Mouse (Mus musculus) kidney, adult 2 months (tissue): ENCODE data around the gene Gramd2. TPM values are rescaled to one million over a fixed set of nuclear protein-coding genes. Genes with fewer than 3 reads are reported as not detected.
A peak's percentile ranks its signal among the peaks of the same experiment; 100 is the strongest.

Experiments used
- DNase-seq: peaks from one replicate; pipeline ENCODE4 v3.0.0; 2021
- H3K27ac ChIP-seq: fragments of 200-500 bp; 2 replicates; pipeline ENCODE4 v1.5.1; 2012; ENCODE audit warnings: low read depth, low read length, control low read depth, inconsistent platforms; ENCODE audit not compliant: insufficient read depth
- H3K27me3 ChIP-seq: fragments of 200-500 bp; replicated peaks from 2 replicates; pipeline ENCODE4 v1.6.1; 2012; ENCODE audit warnings: mild to moderate bottlenecking, moderate library complexity, low read length, inconsistent platforms; ENCODE audit not compliant: control insufficient read depth, insufficient read depth
- H3K36me3 ChIP-seq: fragments of 200-500 bp; 2 replicates; pipeline ENCODE4 v1.6.1; 2012; ENCODE audit warnings: mild to moderate bottlenecking, moderate library complexity, low read length, inconsistent platforms; ENCODE audit not compliant: control insufficient read depth, insufficient read depth
- H3K4me1 ChIP-seq: fragments of 200-500 bp; 2 replicates; pipeline ENCODE4 v1.6.1; 2011; ENCODE audit warnings: low read length; ENCODE audit not compliant: control insufficient read depth, insufficient read depth
- H3K4me3 ChIP-seq: fragments of 200-500 bp; 2 replicates; pipeline ENCODE4 v1.5.1; 2011; ENCODE audit warnings: mild to moderate bottlenecking, low read depth, low read length, control low read depth; ENCODE audit not compliant: insufficient read depth
- CTCF ChIP-seq: fragments of 200-500 bp; conservative IDR thresholded peaks from 2 replicates; pipeline ENCODE4 v1.5.1; 2011; ENCODE audit warnings: low read depth, mild to moderate bottlenecking, control low read depth, low read length, moderate library complexity, mixed read lengths; ENCODE audit not compliant: insufficient read depth, insufficient read length
- POLR2A ChIP-seq: fragments of 200-500 bp; IDR thresholded peaks from one replicate; pipeline ENCODE4 v1.6.1; 2011; ENCODE audit warnings: low read depth, low read length, control low read depth
- WGBS: fragments of 180-500 bp; shearing (Covaris S2); methylation state at CpG from one replicate; pipeline ENCODE4 v1.1.7; 2018; 5-methylcytosine and 5-hydroxymethylcytosine counted together
- polyA plus RNA-seq: library from polyadenylated mRNA; depleted of rRNA; stranded (reverse); fragments of >200 nt; gene quantifications from 2 replicates; pipeline ENCODE4 v1.2.3, GENCODE M21; 2012

Gramd2 gene
- polyA plus RNA-seq, 1 experiment: 0.31 TPM

- Histone ChIP-seq H3K4me1 (peaks cover 5% of the 10 kb centered on the region; the same call in 1 of the 2 replicates), H3K4me3 (no peak overlapping the region), H3K27me3 (no peaks in the 10 kb centered on the region), H3K36me3 (peaks cover 1% of the 10 kb centered on the region; the same call in 1 of the 2 replicates), H3K27ac (peak overlapping the region; percentile 55; the same call in 1 of the 2 replicates)
- DNase-seq: peak; percentile 69
- no peak for TF ChIP-seq CTCF
- TF ChIP-seq POLR2A: no peak
- 31% methylated on average over 2 of the region's 2 CpGs for WGBS
These were observed 60.6 kb downstream of the Gramd2 start for GRCm38 (mm10) chr9:59740593-59740992.

DNA sequence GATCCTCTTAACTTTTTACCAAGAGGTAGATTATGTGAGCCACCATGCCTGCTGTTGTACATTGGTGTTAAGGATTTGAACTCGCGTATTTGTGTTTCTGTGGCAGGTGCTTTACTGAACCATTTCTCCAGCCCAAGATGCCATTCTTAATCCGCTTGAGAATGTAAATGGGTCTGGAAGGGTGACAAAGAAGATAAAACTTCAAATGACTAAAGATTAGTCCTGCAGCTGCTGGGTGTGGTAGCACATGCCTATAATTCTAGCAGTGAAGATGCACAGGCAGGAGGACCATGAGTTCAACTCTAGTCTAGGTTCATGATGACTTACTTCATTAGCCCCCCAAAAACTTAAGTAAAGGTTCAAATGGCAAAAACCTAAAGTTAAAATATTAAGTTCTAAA is 64.0 kb downstream of the Gramd2 start:
- TF ChIP-seq POLR2A: no peak
- no peak for TF ChIP-seq CTCF
- 94% methylated on average over 3 of the region's 3 CpGs for WGBS
- Histone ChIP-seq H3K4me3 (no peak overlapping the region), H3K4me1 (peaks cover 5% of the 10 kb centered on the region; the same call in 1 of the 2 replicates), H3K27ac (no peak overlapping the region), H3K36me3 (no peaks in the 10 kb centered on the region), H3K27me3 (no peaks in the 10 kb centered on the region)
- DNase-seq: no peak

- Histone ChIP-seq H3K4me1 (peaks cover 5% of the 10 kb centered on the region), H3K27ac (no peak overlapping the region), H3K27me3 (no peaks in the 10 kb centered on the region), H3K36me3 (no peaks in the 10 kb centered on the region), H3K4me3 (no peak overlapping the region)
- DNase-seq: no peak
- TF ChIP-seq CTCF: no peak
- no peak for TF ChIP-seq POLR2A
- 61% methylated on average over 2 of the region's 2 CpGs for WGBS
These were observed 68.4 kb downstream of the Gramd2 start for GRCm38 (mm10) chr9:59748387-59748786.

DNA sequence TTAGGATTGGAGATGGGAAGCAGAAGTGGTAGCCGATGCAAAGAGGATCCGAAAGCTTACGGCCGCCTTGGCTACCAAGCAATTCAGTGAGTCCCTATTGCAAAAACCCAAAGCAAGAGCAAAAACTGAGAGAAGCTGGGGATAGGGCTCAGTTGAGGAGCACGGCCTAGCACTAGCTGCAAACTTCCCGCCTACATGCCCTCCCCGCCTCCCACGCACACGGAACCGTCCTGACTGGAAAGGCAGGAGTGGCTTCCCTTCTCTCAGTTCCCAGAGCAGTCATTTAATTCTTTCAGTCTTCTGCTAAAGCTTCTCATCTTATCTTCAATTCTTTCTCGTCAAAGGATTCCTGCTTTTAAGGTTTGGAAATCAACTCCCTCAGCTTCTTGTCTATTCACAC is 69.0 kb downstream of the Gramd2 start:
- peak; percentile 30 for DNase-seq
- no peaks in the 10 kb centered on the region for H3K36me3 ChIP-seq
- TF ChIP-seq CTCF: no peak
- no peak overlapping the region for H3K27ac ChIP-seq
- 57% methylated on average over 11 of the region's 11 CpGs for WGBS
- no peak overlapping the region for H3K4me3 ChIP-seq
- no peaks in the 10 kb centered on the region for H3K27me3 ChIP-seq
- H3K4me1 ChIP-seq: peaks cover 5% of the 10 kb centered on the region

DNA sequence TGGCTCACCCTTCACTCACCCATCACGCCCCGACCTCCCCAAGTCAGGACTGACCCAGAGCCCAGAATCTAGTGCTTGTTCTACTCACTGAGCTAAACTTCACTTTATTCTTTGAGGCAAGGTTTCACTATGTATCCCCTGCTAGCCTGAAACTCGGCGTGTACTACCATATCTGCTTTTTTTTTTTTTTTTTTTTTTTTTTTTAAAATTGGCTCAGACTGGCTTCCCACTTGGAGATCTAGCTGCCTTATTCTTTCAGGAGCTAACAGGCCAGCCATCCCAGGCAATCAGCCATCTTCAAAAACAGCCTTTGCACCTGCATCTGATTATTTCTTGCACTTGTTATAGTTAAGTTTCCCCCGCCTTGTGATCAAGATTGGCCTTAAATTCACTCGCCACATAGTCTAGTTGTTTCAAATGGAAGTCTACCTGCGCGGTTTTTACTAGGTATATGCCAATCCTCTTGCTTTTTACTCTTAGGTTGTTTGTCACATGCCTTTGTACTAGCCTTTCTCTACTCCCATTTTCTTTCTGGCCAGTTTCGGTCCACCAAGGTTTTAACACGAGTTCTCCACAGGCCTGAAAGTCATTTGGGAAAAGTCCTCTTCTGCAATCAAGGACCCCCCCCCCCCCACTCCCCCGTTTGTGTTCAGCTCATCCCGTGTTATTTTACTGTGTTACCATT is 69.8 kb downstream of the Gramd2 start:
- no peaks in the 10 kb centered on the region for H3K36me3 ChIP-seq
- no peak overlapping the region for H3K4me3 ChIP-seq
- H3K27me3 ChIP-seq: no peaks in the 10 kb centered on the region
- peaks cover 5% of the 10 kb centered on the region for H3K4me1 ChIP-seq
- H3K27ac ChIP-seq: no peak overlapping the region
- WGBS: 20% methylated on average over 12 of the region's 12 CpGs
- TF ChIP-seq CTCF: no peak
- no peak for TF ChIP-seq POLR2A
- DNase-seq: no peak

- Histone ChIP-seq H3K36me3 (no peaks in the 10 kb centered on the region), H3K27ac (peak within 1 kb of the TSS; percentile 95), H3K4me1 (peaks cover 5% of the 10 kb centered on the region), H3K27me3 (no peaks in the 10 kb centered on the region), H3K4me3 (peak within 1 kb of the TSS; percentile 95)
- under 1% methylated on average over 59 of the region's 59 CpGs for WGBS
- no peak for TF ChIP-seq POLR2A
- TF ChIP-seq CTCF: no peak
- DNase-seq: peak; percentile 99
These were observed 70.5 kb downstream of the Gramd2 start, which contains the start of the genes Senp8 and Myo9a for GRCm38 (mm10) chr9:59750267-59751065. Senp8 (minus strand) TSS chr9:59750710. Myo9a (plus strand) TSS chr9:59750896.

GRCm38 (mm10) chr9:59751066-59751581 is 71.2 kb downstream of the Gramd2 start:
- Histone ChIP-seq H3K4me3 (peak overlapping the region; percentile 95), H3K27ac (peak overlapping the region; percentile 95), H3K27me3 (no peaks in the 10 kb centered on the region), H3K4me1 (peaks cover 5% of the 10 kb centered on the region), H3K36me3 (no peaks in the 10 kb centered on the region)
- DNase-seq: peak; percentile 95
- under 1% methylated on average over 49 of the region's 49 CpGs for WGBS
- TF ChIP-seq POLR2A (peak; percentile 34), CTCF (no peak)
